Mouse (Mus musculus): ENCODE measurements around the gene Cmbl. TPM values are rescaled to one million over a fixed set of nuclear protein-coding genes. Genes with fewer than 3 reads are reported as not detected.

The Cmbl gene
- polyA plus RNA-seq, 1 experiment = 9.2 TPM

DNA sequence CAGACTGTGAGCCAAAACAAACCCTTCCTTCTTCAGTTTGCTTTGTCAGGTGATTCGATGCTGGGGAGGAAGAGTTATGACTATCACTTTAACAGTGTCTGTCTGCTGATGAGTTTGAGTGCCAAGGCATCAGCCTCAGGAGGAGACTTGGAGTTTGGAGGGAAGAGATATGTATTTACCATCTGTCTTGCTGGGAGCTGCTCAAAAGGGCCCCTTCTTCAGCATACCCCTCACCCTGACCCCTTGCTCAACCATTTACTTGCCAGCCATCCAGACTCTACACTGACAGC lies 24.7 kb upstream of the Cmbl start:
- H3K27me3 ChIP-seq (ENCODE audit: control insufficient read depth, insufficient read depth, low read length) = no peaks in the 10 kb centered on the region
- H3K27ac ChIP-seq (ENCODE audit: control insufficient read depth, insufficient read depth, low read length) = no peak overlapping the region
- no peaks in the 10 kb centered on the region for H3K36me3 ChIP-seq (ENCODE audit: control insufficient read depth, insufficient read depth, low read length)
- DNase-seq = no peak
- no peak overlapping the region for H3K4me3 ChIP-seq (ENCODE audit: control insufficient read depth, insufficient read depth, low read length)
- peaks cover 8% of the 10 kb centered on the region for H3K4me1 ChIP-seq (replicated peaks; ENCODE audit: control insufficient read depth, insufficient read depth, low read length)
- TF ChIP-seq POLR2A (IDR thresholded peaks at IDR 0.05; ENCODE audit: control insufficient read depth, extremely low read depth, insufficient read depth, low read length, poor library complexity) (no peak), CTCF (IDR thresholded peaks at IDR 0.05; ENCODE audit: borderline replicate concordance, control insufficient read depth, extremely low read depth, insufficient read depth, low read length, poor library complexity) (no peak)
- 71% methylated on average over 1 of the region's 1 CpGs for WGBS

DNA sequence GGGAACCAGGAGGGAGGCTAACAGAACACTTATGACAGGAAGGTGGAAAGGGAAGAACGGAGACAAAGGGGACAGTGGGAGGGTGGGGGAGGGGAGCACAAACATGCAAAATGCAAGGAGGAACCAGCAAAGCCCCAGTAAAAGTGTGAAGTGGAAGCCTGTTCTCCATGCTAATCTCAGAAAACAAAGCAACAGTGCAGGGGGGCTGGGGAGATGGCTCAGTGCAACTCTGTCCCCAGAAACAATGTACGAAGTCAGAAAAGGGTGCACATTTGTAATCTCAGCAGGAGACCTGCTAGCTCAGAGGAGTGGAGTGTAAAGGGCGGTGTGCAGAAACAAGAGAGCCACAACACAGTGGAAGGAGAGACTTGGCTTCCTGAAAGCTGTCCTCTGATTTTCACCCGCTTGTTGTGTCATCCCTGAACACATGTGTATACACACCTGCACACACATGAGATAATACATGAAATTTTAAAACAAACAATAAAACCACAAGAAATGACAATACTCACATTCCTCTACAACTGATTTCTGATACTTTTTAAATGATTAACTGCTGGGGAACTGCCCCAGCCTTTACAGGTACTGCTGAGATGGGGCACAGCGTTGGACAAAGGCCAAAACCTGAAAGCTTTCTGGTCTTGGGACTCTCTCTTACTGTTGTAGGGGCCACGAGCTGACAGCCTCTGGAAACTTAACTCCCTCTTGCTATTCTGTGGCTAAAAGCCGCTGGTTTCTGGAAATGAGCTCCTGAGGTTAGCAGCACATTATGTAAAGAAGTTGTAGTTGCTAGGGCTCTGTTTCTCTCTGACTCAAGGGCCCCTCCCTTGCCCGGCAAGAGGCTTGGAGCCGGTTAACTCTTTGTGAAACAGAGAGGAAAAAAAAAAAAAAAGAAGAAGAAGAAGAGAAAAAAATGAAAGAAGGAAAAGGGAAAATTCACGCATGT lies 22.9 kb upstream of the Cmbl start:
- H3K27me3 ChIP-seq (ENCODE audit: control insufficient read depth, insufficient read depth, low read length) = no peaks in the 10 kb centered on the region
- no peak overlapping the region for H3K4me3 ChIP-seq (ENCODE audit: control insufficient read depth, insufficient read depth, low read length)
- no peak for DNase-seq
- H3K27ac ChIP-seq (ENCODE audit: control insufficient read depth, insufficient read depth, low read length) = no peak overlapping the region
- 18% methylated on average over 10 of the region's 10 CpGs for WGBS
- no peaks in the 10 kb centered on the region for H3K36me3 ChIP-seq (ENCODE audit: control insufficient read depth, insufficient read depth, low read length)
- TF ChIP-seq POLR2A (IDR thresholded peaks at IDR 0.05; ENCODE audit: control insufficient read depth, extremely low read depth, insufficient read depth, low read length, poor library complexity) (no peak), CTCF (IDR thresholded peaks at IDR 0.05; ENCODE audit: borderline replicate concordance, control insufficient read depth, extremely low read depth, insufficient read depth, low read length, poor library complexity) (no peak)
- H3K4me1 ChIP-seq (replicated peaks; ENCODE audit: control insufficient read depth, insufficient read depth, low read length) = peaks cover 8% of the 10 kb centered on the region

DNA sequence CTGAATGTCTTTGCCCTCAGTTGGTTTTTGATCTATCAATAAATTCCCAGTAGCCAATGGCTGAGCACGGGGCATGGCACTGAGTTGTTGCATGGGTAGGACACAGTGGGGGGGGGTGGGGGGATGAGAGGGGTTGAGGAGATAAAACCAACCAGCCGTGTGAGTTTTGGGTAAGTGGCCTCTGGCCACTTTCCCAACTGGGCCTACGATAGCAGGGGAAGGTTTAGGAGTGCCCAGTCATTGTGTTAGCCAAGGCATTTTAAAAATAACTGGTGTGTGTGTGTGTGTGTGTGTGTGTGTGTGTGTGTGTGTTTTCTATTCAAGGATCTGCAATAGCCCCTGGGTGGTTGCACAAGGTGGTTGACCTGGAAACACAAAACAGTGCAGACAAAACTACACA lies 21.9 kb upstream of the Cmbl start:
- no peak overlapping the region for H3K27ac ChIP-seq (ENCODE audit: control insufficient read depth, insufficient read depth, low read length)
- no peak overlapping the region for H3K4me3 ChIP-seq (ENCODE audit: control insufficient read depth, insufficient read depth, low read length)
- TF ChIP-seq POLR2A (IDR thresholded peaks at IDR 0.05; ENCODE audit: control insufficient read depth, extremely low read depth, insufficient read depth, low read length, poor library complexity) (no peak), CTCF (IDR thresholded peaks at IDR 0.05; ENCODE audit: borderline replicate concordance, control insufficient read depth, extremely low read depth, insufficient read depth, low read length, poor library complexity) (no peak)
- no peaks in the 10 kb centered on the region for H3K36me3 ChIP-seq (ENCODE audit: control insufficient read depth, insufficient read depth, low read length)
- H3K4me1 ChIP-seq (replicated peaks; ENCODE audit: control insufficient read depth, insufficient read depth, low read length) = peaks cover 8% of the 10 kb centered on the region
- WGBS = 64% methylated on average over 3 of the region's 3 CpGs
- no peak for DNase-seq
- no peaks in the 10 kb centered on the region for H3K27me3 ChIP-seq (ENCODE audit: control insufficient read depth, insufficient read depth, low read length)

- 94% methylated on average over 1 of the region's 1 CpGs for WGBS
- no peak for DNase-seq
- TF ChIP-seq POLR2A (IDR thresholded peaks at IDR 0.05; ENCODE audit: control insufficient read depth, extremely low read depth, insufficient read depth, low read length, poor library complexity) (no peak), CTCF (IDR thresholded peaks at IDR 0.05; ENCODE audit: borderline replicate concordance, control insufficient read depth, extremely low read depth, insufficient read depth, low read length, poor library complexity) (no peak)
- H3K27me3 ChIP-seq (ENCODE audit: control insufficient read depth, insufficient read depth, low read length) = no peaks in the 10 kb centered on the region
- no peak overlapping the region for H3K4me3 ChIP-seq (ENCODE audit: control insufficient read depth, insufficient read depth, low read length)
- peaks cover 8% of the 10 kb centered on the region for H3K4me1 ChIP-seq (replicated peaks; ENCODE audit: control insufficient read depth, insufficient read depth, low read length)
- no peaks in the 10 kb centered on the region for H3K36me3 ChIP-seq (ENCODE audit: control insufficient read depth, insufficient read depth, low read length)
- no peak overlapping the region for H3K27ac ChIP-seq (ENCODE audit: control insufficient read depth, insufficient read depth, low read length)
Observed at GRCm38 (mm10) chr15:31545058-31545457, 20.1 kb upstream of the Cmbl start.

- Histone ChIP-seq H3K4me1 (replicated peaks; ENCODE audit: control insufficient read depth, insufficient read depth, low read length) (peaks cover 8% of the 10 kb centered on the region), H3K4me3 (ENCODE audit: control insufficient read depth, insufficient read depth, low read length) (no peak overlapping the region), H3K36me3 (ENCODE audit: control insufficient read depth, insufficient read depth, low read length) (no peaks in the 10 kb centered on the region), H3K27me3 (ENCODE audit: control insufficient read depth, insufficient read depth, low read length) (no peaks in the 10 kb centered on the region), H3K27ac (ENCODE audit: control insufficient read depth, insufficient read depth, low read length) (no peak overlapping the region)
- 83% methylated on average over 6 of the region's 6 CpGs for WGBS
- DNase-seq = no peak
- TF ChIP-seq CTCF (IDR thresholded peaks at IDR 0.05; ENCODE audit: borderline replicate concordance, control insufficient read depth, extremely low read depth, insufficient read depth, low read length, poor library complexity) (no peak), POLR2A (IDR thresholded peaks at IDR 0.05; ENCODE audit: control insufficient read depth, extremely low read depth, insufficient read depth, low read length, poor library complexity) (no peak)
Observed at GRCm38 (mm10) chr15:31546291-31546690, 18.9 kb upstream of the Cmbl start.

DNA sequence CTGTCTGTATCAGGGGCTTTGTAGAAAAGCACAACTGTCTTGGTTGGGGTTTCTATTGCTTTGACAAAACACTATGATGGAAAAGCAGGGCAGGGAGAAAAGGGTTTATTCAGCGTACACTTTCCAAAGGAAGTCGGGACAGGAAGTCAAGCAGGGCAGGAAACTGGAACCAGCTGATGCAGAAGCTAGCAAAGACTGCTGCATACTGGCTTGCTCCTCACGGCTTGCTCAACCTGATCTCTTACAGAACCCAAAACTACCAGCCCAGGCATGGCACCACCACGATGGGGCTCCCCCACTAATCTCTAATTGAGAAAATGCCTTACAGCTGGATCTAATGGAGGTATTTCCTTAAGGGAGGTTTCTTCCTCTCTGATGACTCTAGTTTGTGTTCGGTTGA lies 17.8 kb upstream of the Cmbl start:
- TF ChIP-seq CTCF (IDR thresholded peaks at IDR 0.05; ENCODE audit: borderline replicate concordance, control insufficient read depth, extremely low read depth, insufficient read depth, low read length, poor library complexity) = no peak
- no peak for TF ChIP-seq POLR2A (IDR thresholded peaks at IDR 0.05; ENCODE audit: control insufficient read depth, extremely low read depth, insufficient read depth, low read length, poor library complexity)
- Histone ChIP-seq H3K36me3 (ENCODE audit: control insufficient read depth, insufficient read depth, low read length) (no peaks in the 10 kb centered on the region), H3K4me3 (ENCODE audit: control insufficient read depth, insufficient read depth, low read length) (no peak overlapping the region), H3K27me3 (ENCODE audit: control insufficient read depth, insufficient read depth, low read length) (no peaks in the 10 kb centered on the region), H3K4me1 (replicated peaks; ENCODE audit: control insufficient read depth, insufficient read depth, low read length) (peaks cover 4% of the 10 kb centered on the region; the same call in 1 of the 2 replicates), H3K27ac (ENCODE audit: control insufficient read depth, insufficient read depth, low read length) (no peak overlapping the region)
- WGBS = 72% methylated on average over 5 of the region's 5 CpGs
- DNase-seq = no peak

Data from thymus, adult 2 months (tissue).